Mouse (Mus musculus): ENCODE measurements around the gene Mpp3. TPM values are rescaled to one million over a fixed set of nuclear protein-coding genes. Genes with fewer than 3 reads are reported as not detected.

Mpp3 gene
- 0.19 and 0.40 TPM in 2 replicates for total RNA-seq (2017)

GRCm38 (mm10) chr11:102028087-102028816 lies at the start of gene Mpp3:
Gene Mpp3, minus strand, starts transcription at chr11:102028461.
- no peak for ATAC-seq (replicated peaks in 1 of 2; ENCODE audit: insufficient read depth in 1 of 2, low FRiP score in 2 of 2, low TSS enrichment in 1 of 2, low read depth in 1 of 2, poor library complexity in 2 of 2, severe bottlenecking in 2 of 2)

DNA sequence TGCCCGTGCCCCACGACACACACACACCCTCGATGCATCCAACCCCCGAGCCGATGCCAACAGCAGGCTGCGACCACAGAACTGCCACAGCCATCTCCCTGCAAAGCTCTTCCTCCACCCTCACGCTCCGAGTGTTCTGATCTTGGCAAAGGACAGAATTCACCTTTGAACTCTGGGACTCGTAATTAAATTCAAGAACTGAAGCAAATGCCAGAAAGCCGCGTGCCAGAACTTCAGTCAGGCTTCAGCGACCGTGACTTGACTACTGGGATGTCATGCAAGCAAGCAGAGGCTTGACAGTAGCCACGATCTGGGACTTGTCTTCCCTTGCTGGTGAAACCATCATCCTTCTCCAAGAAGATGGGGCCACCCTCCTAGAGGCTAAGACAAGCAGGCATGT lies 45.5 kb upstream of the Mpp3 start:
- no peak for ATAC-seq (replicated peaks in 1 of 2; ENCODE audit: insufficient read depth in 1 of 2, low FRiP score in 2 of 2, low TSS enrichment in 1 of 2, low read depth in 1 of 2, poor library complexity in 2 of 2, severe bottlenecking in 2 of 2)

DNA sequence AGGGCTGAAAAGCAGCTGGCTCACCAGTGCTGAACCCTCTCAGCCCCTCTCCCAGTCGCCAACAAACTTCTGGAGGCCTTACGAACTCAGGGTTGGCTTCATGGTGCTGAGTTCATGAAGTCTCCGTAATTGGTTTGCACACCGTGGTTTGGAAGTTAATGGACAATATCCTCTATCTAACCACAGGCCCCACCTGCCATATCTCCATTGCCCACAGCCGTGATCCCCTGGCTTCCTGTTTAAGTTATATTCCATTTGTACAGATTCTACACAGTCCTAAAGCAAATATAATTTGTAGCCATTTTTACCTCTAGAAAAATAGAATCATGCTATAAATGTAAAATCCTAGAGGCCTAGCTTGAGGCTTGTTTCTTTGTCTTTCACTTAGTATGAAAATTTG lies 44.5 kb upstream of the Mpp3 start:
- no peak for ATAC-seq (replicated peaks in 1 of 2; ENCODE audit: insufficient read depth in 1 of 2, low FRiP score in 2 of 2, low TSS enrichment in 1 of 2, low read depth in 1 of 2, poor library complexity in 2 of 2, severe bottlenecking in 2 of 2)

GRCm38 (mm10) chr11:102070426-102070825 lies 42.2 kb upstream of the Mpp3 start:
- ATAC-seq (replicated peaks in 1 of 2; ENCODE audit: insufficient read depth in 1 of 2, low FRiP score in 2 of 2, low TSS enrichment in 1 of 2, low read depth in 1 of 2, poor library complexity in 2 of 2, severe bottlenecking in 2 of 2) = no peak

DNA sequence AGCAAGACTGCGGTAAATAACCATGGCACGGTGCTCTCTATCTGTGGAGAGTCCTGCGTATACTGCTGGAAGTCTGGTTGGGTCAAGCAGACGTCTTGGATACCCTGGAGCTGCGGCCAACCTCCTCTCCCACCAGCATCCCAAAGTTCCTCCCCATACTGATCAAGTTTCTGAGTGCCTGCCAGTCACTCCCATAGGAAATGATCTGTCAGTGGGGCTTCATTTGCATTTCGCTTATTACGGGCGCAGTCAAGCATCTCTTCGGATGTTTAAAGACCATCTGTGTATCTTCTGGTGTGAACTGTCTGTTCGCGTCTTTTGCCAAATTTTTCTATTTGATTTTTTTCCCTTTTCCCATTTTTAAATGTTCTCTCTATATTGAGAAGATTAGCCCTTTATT lies 41.4 kb upstream of the Mpp3 start:
- ATAC-seq (replicated peaks in 1 of 2; ENCODE audit: insufficient read depth in 1 of 2, low FRiP score in 2 of 2, low TSS enrichment in 1 of 2, low read depth in 1 of 2, poor library complexity in 2 of 2, severe bottlenecking in 2 of 2) = no peak

- ATAC-seq (replicated peaks in 1 of 2; ENCODE audit: insufficient read depth in 1 of 2, low FRiP score in 2 of 2, low TSS enrichment in 1 of 2, low read depth in 1 of 2, poor library complexity in 2 of 2, severe bottlenecking in 2 of 2) = no peak; a peak in 1 of 4 replicates
Measured at GRCm38 (mm10) chr11:102068969-102069368, 40.7 kb upstream of the Mpp3 start.

GRCm38 (mm10) chr11:102063076-102063475 lies 34.8 kb upstream of the Mpp3 start:
- ATAC-seq (replicated peaks in 1 of 2; ENCODE audit: insufficient read depth in 1 of 2, low FRiP score in 2 of 2, low TSS enrichment in 1 of 2, low read depth in 1 of 2, poor library complexity in 2 of 2, severe bottlenecking in 2 of 2) = no peak

DNA sequence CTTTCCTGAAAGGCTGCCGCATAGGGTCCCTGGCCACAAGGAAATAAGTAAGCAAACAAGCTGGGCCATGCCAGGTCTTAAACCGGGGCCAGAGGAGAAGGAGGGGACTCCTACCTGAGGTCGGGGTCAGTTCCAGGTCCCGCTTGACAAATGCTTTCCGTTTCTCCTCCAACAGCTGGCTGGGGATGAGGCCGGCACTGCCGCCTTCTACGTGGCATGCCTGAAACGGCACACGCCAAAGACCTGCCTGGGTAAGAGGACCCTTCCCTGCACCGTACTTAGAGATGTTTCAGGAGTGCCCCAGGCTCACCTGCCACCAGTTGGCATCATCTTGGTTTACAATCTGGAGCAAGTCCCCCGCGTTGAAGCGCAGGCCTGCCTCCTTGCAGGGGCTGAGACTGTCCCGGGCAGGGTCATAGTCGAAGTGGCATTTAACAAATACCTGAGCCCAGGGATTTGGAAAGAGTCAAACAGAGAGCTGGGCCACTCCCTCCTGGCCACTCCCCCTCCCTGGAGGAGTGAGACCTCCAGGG lies 33.7 kb upstream of the Mpp3 start:
- ATAC-seq (replicated peaks in 1 of 2; ENCODE audit: insufficient read depth in 1 of 2, low FRiP score in 2 of 2, low TSS enrichment in 1 of 2, low read depth in 1 of 2, poor library complexity in 2 of 2, severe bottlenecking in 2 of 2) = no peak

- ATAC-seq (replicated peaks in 1 of 2; ENCODE audit: insufficient read depth in 1 of 2, low FRiP score in 2 of 2, low TSS enrichment in 1 of 2, low read depth in 1 of 2, poor library complexity in 2 of 2, severe bottlenecking in 2 of 2) = peak; percentile 81 to 85
Measured at GRCm38 (mm10) chr11:102061236-102061940, 33.1 kb upstream of the Mpp3 start.

GRCm38 (mm10) chr11:102053847-102054246 lies 25.6 kb upstream of the Mpp3 start:
- ATAC-seq (replicated peaks in 1 of 2; ENCODE audit: insufficient read depth in 1 of 2, low FRiP score in 2 of 2, low TSS enrichment in 1 of 2, low read depth in 1 of 2, poor library complexity in 2 of 2, severe bottlenecking in 2 of 2) = peak; percentile 42 to 69; a peak in 2 of 4 replicates

- ATAC-seq (replicated peaks in 1 of 2; ENCODE audit: insufficient read depth in 1 of 2, low FRiP score in 2 of 2, low TSS enrichment in 1 of 2, low read depth in 1 of 2, poor library complexity in 2 of 2, severe bottlenecking in 2 of 2) = no peak
Measured at GRCm38 (mm10) chr11:102053183-102053582, 24.9 kb upstream of the Mpp3 start.

DNA sequence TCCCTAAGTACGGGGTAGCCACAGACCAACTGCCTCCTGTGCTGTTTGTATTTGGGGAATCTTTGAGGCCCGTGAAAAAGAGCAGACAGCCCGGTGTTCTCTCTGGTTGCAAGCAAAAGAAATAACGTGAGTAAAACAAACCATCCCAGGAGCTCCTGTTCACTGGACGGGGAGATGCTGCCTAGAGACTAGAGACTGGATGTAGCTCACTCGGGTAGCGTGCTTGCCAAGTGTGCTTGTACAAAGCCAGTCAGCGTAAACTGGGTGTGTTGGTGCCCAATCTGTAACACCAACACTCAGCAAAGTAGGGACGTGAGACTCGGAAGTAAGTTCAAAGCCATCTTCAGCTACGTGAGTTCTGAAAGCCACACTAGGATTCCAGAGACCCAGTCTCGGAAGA lies 24.4 kb upstream of the Mpp3 start:
- ATAC-seq (replicated peaks in 1 of 2; ENCODE audit: insufficient read depth in 1 of 2, low FRiP score in 2 of 2, low TSS enrichment in 1 of 2, low read depth in 1 of 2, poor library complexity in 2 of 2, severe bottlenecking in 2 of 2) = no peak

DNA sequence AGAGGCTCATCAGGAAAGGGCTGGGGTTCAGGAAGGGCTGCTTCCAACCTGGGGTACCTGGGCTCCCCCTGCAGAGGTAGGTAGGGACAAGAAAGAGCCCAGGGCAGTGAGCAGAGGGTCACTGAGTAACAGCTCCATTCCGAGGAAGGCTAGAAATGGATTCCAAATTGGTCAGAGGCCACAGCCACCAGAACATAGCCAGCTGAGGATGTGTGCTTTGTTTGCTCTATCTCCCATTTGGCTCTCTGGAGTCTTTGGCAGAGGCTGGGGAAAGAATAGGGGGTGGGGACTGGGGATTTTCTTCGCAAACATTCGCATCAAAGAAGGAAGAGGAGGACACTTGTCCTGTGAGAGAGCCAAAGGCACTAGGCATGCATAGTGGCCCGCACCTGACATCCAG lies 23.7 kb upstream of the Mpp3 start:
- no peak for ATAC-seq (replicated peaks in 1 of 2; ENCODE audit: insufficient read depth in 1 of 2, low FRiP score in 2 of 2, low TSS enrichment in 1 of 2, low read depth in 1 of 2, poor library complexity in 2 of 2, severe bottlenecking in 2 of 2)

DNA sequence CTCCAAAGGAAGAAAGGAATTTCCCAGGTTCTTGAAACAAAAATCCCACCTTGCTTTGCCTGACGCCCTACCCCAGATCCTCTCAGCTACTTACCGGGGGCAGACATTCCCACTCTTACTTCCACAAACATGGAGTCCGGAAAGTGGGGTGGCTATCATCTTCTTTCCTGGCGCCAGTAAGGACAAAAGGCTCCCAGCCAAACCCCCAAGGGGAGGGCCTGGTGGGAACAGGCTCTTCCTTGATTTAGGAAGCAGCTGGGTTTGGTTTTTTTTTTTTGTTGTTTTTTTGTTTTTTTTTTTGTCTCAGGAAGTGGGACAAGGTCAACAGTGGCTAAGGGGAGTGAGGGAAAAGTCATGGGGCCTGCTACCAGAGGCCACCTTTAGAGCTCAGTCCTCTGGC lies 23.3 kb upstream of the Mpp3 start:
- ATAC-seq (replicated peaks in 1 of 2; ENCODE audit: insufficient read depth in 1 of 2, low FRiP score in 2 of 2, low TSS enrichment in 1 of 2, low read depth in 1 of 2, poor library complexity in 2 of 2, severe bottlenecking in 2 of 2) = no peak

GRCm38 (mm10) chr11:102049875-102050482 lies 21.7 kb upstream of the Mpp3 start:
- no peak for ATAC-seq (replicated peaks in 1 of 2; ENCODE audit: insufficient read depth in 1 of 2, low FRiP score in 2 of 2, low TSS enrichment in 1 of 2, low read depth in 1 of 2, poor library complexity in 2 of 2, severe bottlenecking in 2 of 2)

DNA sequence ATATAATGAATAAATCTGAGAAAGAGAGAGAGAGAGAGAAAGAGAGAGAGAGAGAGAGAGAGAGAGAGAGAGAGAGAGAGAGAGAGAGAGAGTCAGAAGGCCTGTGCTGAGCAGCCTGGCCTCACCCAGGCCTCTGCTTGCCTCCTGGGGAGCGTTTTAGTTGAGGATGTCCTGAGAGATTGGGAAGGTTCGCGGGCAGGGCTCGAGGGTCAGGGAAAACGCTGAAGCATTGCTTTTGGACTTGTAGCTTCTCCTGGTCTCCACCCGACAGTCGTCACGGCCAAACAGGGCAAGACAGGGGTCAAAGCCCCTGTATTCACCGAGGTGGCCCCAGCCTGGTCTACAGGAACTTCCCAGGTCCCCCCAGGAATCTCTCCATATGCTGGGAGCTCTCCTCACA lies 18.3 kb upstream of the Mpp3 start:
- no peak for ATAC-seq (replicated peaks in 1 of 2; ENCODE audit: insufficient read depth in 1 of 2, low FRiP score in 2 of 2, low TSS enrichment in 1 of 2, low read depth in 1 of 2, poor library complexity in 2 of 2, severe bottlenecking in 2 of 2)

DNA sequence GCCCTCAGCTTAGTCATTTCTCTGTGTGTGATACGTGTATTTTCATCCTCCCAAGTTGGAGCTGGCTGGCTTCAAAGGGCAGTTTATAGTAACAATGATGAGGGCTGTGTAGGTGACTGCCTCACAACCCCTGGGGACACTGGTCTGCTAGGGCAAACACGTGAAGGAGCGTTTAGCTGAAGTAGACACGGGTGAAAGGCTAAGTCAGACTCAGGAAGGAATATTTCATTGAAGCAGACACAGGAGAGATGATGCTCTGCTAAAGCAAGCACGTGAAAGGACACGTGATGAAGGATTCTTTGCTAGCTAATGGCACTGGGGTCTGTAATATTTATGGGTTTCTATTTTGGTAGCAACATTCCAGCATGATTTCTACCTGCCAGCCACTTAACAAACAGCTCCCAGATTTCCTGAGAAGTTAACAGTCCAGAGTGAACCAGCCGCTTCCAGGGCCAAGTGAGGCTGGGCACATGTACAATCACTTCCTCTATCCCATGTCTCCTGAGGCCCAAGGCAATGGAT lies 16.5 kb upstream of the Mpp3 start:
- no peak for ATAC-seq (replicated peaks in 1 of 2; ENCODE audit: insufficient read depth in 1 of 2, low FRiP score in 2 of 2, low TSS enrichment in 1 of 2, low read depth in 1 of 2, poor library complexity in 2 of 2, severe bottlenecking in 2 of 2)

DNA sequence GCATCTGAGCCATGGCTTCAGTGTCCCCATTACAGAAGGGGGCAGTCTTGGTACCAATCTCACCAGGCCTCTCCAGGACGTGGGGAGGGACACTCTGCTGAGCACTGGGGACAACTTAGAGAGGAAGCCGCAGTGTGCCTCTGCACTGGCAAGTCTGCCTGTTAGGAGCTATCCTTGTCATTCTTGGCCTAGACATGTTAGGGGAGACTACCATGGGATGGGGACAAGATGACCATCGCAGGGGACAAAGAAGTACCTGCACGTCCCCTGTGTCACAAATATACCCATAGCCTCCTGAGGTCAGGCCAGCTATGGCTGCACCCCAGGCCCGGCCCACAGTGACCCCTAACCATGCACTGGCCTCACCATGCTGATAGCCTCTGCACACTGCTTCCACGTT lies 15.1 kb upstream of the Mpp3 start:
- ATAC-seq (replicated peaks in 1 of 2; ENCODE audit: insufficient read depth in 1 of 2, low FRiP score in 2 of 2, low TSS enrichment in 1 of 2, low read depth in 1 of 2, poor library complexity in 2 of 2, severe bottlenecking in 2 of 2) = no peak

All from hematopoietic stem cell, adult 5-6 weeks (primary cell).